Mouse (Mus musculus): ENCODE results near the gene Erlin1. TPM values are rescaled to one million over a fixed set of nuclear protein-coding genes. Genes with fewer than 3 reads are reported as not detected.

Gene Erlin1
- polyA plus RNA-seq, 1 experiment from 2014 or later = 21.9 TPM

GRCm38 (mm10) chr19:44069914-44070232, 288 bp upstream of the Erlin1 start:
- H3K9ac ChIP-seq (ENCODE audit: low read length) = peak overlapping the region; percentile 62
- 6% methylated on average over 4 of the region's 4 CpGs for whole genome bisulfite sequencing
- no peak for DNase-seq (ENCODE audit: low spot score)
- H3K4me3 ChIP-seq (ENCODE audit: low read depth, low read length) = peak overlapping the region; percentile 77
- no peak overlapping the region for H3K27ac ChIP-seq (ENCODE audit: low read depth)
- no peaks in the 10 kb centered on the region for H3K27me3 ChIP-seq (replicated peaks; ENCODE audit: control insufficient read depth, insufficient read depth, low read length)
- no peak for ATAC-seq (replicated peaks; ENCODE audit: low FRiP score, low TSS enrichment, low read depth)
- H3K9me3 ChIP-seq (ENCODE audit: control insufficient read depth, low read length) = no peaks in the 10 kb centered on the region
- peaks cover 8% of the 10 kb centered on the region for H3K4me1 ChIP-seq (replicated peaks; ENCODE audit: control insufficient read depth, insufficient read depth, low read length)
- peaks cover 17% of the 10 kb centered on the region for H3K36me3 ChIP-seq (ENCODE audit: control insufficient read depth, insufficient read depth, low read length)
- peak overlapping the region; percentile 91 for H3K4me2 ChIP-seq (ENCODE audit: low read length)

- ATAC-seq (replicated peaks; ENCODE audit: low FRiP score, low TSS enrichment, low read depth) (no peak), DNase-seq (ENCODE audit: low spot score) (no peak)
- H3K9ac ChIP-seq (ENCODE audit: low read length) = no peak overlapping the region
- peak overlapping the region; percentile 91 for H3K4me2 ChIP-seq (ENCODE audit: low read length)
- no peaks in the 10 kb centered on the region for H3K9me3 ChIP-seq (ENCODE audit: control insufficient read depth, low read length)
- peaks cover 17% of the 10 kb centered on the region for H3K36me3 ChIP-seq (ENCODE audit: control insufficient read depth, insufficient read depth, low read length)
- no peaks in the 10 kb centered on the region for H3K27me3 ChIP-seq (replicated peaks; ENCODE audit: control insufficient read depth, insufficient read depth, low read length)
- WGBS = 75% methylated on average over 4 of the region's 4 CpGs
- H3K27ac ChIP-seq (ENCODE audit: low read depth) = no peak overlapping the region
- H3K4me1 ChIP-seq (replicated peaks; ENCODE audit: control insufficient read depth, insufficient read depth, low read length) = peaks cover 8% of the 10 kb centered on the region
- peak overlapping the region; percentile 77 for H3K4me3 ChIP-seq (ENCODE audit: low read depth, low read length)
Measured at GRCm38 (mm10) chr19:44068232-44068631, 1.4 kb downstream of the Erlin1 start.

- H3K9ac ChIP-seq (ENCODE audit: low read length) = no peak overlapping the region
- H3K4me2 ChIP-seq (ENCODE audit: low read length) = no peak overlapping the region
- H3K27me3 ChIP-seq (replicated peaks; ENCODE audit: control insufficient read depth, insufficient read depth, low read length) = no peaks in the 10 kb centered on the region
- no peak for ATAC-seq (replicated peaks; ENCODE audit: low FRiP score, low TSS enrichment, low read depth)
- no peak overlapping the region for H3K27ac ChIP-seq (ENCODE audit: low read depth)
- WGBS = 77% methylated on average over 9 of the region's 9 CpGs
- no peaks in the 10 kb centered on the region for H3K9me3 ChIP-seq (ENCODE audit: control insufficient read depth, low read length)
- H3K4me1 ChIP-seq (replicated peaks; ENCODE audit: control insufficient read depth, insufficient read depth, low read length) = peaks cover 8% of the 10 kb centered on the region
- no peak for DNase-seq (ENCODE audit: low spot score)
- no peak overlapping the region for H3K4me3 ChIP-seq (ENCODE audit: low read depth, low read length)
- H3K36me3 ChIP-seq (ENCODE audit: control insufficient read depth, insufficient read depth, low read length) = peaks cover 15% of the 10 kb centered on the region
Measured at GRCm38 (mm10) chr19:44067323-44068049, 2.1 kb downstream of the Erlin1 start.

GRCm38 (mm10) chr19:44064734-44065133, 4.9 kb downstream of the Erlin1 start:
- peaks cover 39% of the 10 kb centered on the region for H3K36me3 ChIP-seq (ENCODE audit: control insufficient read depth, insufficient read depth, low read length)
- 85% methylated on average over 2 of the region's 2 CpGs for WGBS
- H3K4me2 ChIP-seq (ENCODE audit: low read length) = no peak overlapping the region
- H3K27ac ChIP-seq (ENCODE audit: low read depth) = no peak overlapping the region
- H3K9me3 ChIP-seq (ENCODE audit: control insufficient read depth, low read length) = no peaks in the 10 kb centered on the region
- DNase-seq (ENCODE audit: low spot score) (no peak), ATAC-seq (replicated peaks; ENCODE audit: low FRiP score, low TSS enrichment, low read depth) (no peak)
- H3K9ac ChIP-seq (ENCODE audit: low read length) = no peak overlapping the region
- no peaks in the 10 kb centered on the region for H3K27me3 ChIP-seq (replicated peaks; ENCODE audit: control insufficient read depth, insufficient read depth, low read length)
- H3K4me3 ChIP-seq (ENCODE audit: low read depth, low read length) = no peak overlapping the region
- H3K4me1 ChIP-seq (replicated peaks; ENCODE audit: control insufficient read depth, insufficient read depth, low read length) = peaks cover 8% of the 10 kb centered on the region

GRCm38 (mm10) chr19:44063773-44064172, 5.8 kb downstream of the Erlin1 start:
- Histone ChIP-seq H3K36me3 (ENCODE audit: control insufficient read depth, insufficient read depth, low read length) (peaks cover 48% of the 10 kb centered on the region), H3K27me3 (replicated peaks; ENCODE audit: control insufficient read depth, insufficient read depth, low read length) (no peaks in the 10 kb centered on the region), H3K9me3 (ENCODE audit: control insufficient read depth, low read length) (no peaks in the 10 kb centered on the region), H3K4me2 (ENCODE audit: low read length) (no peak overlapping the region), H3K9ac (ENCODE audit: low read length) (no peak overlapping the region), H3K4me1 (replicated peaks; ENCODE audit: control insufficient read depth, insufficient read depth, low read length) (peaks cover 7% of the 10 kb centered on the region), H3K27ac (ENCODE audit: low read depth) (no peak overlapping the region), H3K4me3 (ENCODE audit: low read depth, low read length) (no peak overlapping the region)
- WGBS = 74% methylated on average over 7 of the region's 7 CpGs
- ATAC-seq (replicated peaks; ENCODE audit: low FRiP score, low TSS enrichment, low read depth) (no peak), DNase-seq (ENCODE audit: low spot score) (no peak)

- Histone ChIP-seq H3K4me3 (ENCODE audit: low read depth, low read length) (no peak overlapping the region), H3K27ac (ENCODE audit: low read depth) (no peak overlapping the region), H3K9ac (ENCODE audit: low read length) (no peak overlapping the region), H3K36me3 (ENCODE audit: control insufficient read depth, insufficient read depth, low read length) (peaks cover 75% of the 10 kb centered on the region), H3K27me3 (replicated peaks; ENCODE audit: control insufficient read depth, insufficient read depth, low read length) (no peaks in the 10 kb centered on the region), H3K4me2 (ENCODE audit: low read length) (no peak overlapping the region), H3K9me3 (ENCODE audit: control insufficient read depth, low read length) (no peaks in the 10 kb centered on the region), H3K4me1 (replicated peaks; ENCODE audit: control insufficient read depth, insufficient read depth, low read length) (no peaks in the 10 kb centered on the region)
- ATAC-seq (replicated peaks; ENCODE audit: low FRiP score, low TSS enrichment, low read depth) = no peak
- DNase-seq (ENCODE audit: low spot score) = no peak
- 89% methylated on average over 3 of the region's 3 CpGs for WGBS
Measured at GRCm38 (mm10) chr19:44060226-44060625, 9.4 kb downstream of the Erlin1 start.

GRCm38 (mm10) chr19:44055173-44055826, 14.3 kb downstream of the Erlin1 start:
- peaks cover 62% of the 10 kb centered on the region for H3K36me3 ChIP-seq (ENCODE audit: control insufficient read depth, insufficient read depth, low read length)
- H3K27ac ChIP-seq (ENCODE audit: low read depth) = no peak overlapping the region
- H3K4me1 ChIP-seq (replicated peaks; ENCODE audit: control insufficient read depth, insufficient read depth, low read length) = no peaks in the 10 kb centered on the region
- DNase-seq (ENCODE audit: low spot score) = no peak
- H3K9me3 ChIP-seq (ENCODE audit: control insufficient read depth, low read length) = no peaks in the 10 kb centered on the region
- WGBS = 79% methylated on average over 4 of the region's 4 CpGs
- no peaks in the 10 kb centered on the region for H3K27me3 ChIP-seq (replicated peaks; ENCODE audit: control insufficient read depth, insufficient read depth, low read length)
- H3K4me3 ChIP-seq (ENCODE audit: low read depth, low read length) = no peak overlapping the region
- no peak for ATAC-seq (replicated peaks; ENCODE audit: low FRiP score, low TSS enrichment, low read depth)
- no peak overlapping the region for H3K9ac ChIP-seq (ENCODE audit: low read length)
- no peak overlapping the region for H3K4me2 ChIP-seq (ENCODE audit: low read length)

- no peaks in the 10 kb centered on the region for H3K9me3 ChIP-seq (ENCODE audit: control insufficient read depth, low read length)
- H3K4me2 ChIP-seq (ENCODE audit: low read length) = no peak overlapping the region
- no peaks in the 10 kb centered on the region for H3K27me3 ChIP-seq (replicated peaks; ENCODE audit: control insufficient read depth, insufficient read depth, low read length)
- H3K4me3 ChIP-seq (ENCODE audit: low read depth, low read length) = no peak overlapping the region
- H3K4me1 ChIP-seq (replicated peaks; ENCODE audit: control insufficient read depth, insufficient read depth, low read length) = no peaks in the 10 kb centered on the region
- ATAC-seq (replicated peaks; ENCODE audit: low FRiP score, low TSS enrichment, low read depth) (no peak), DNase-seq (ENCODE audit: low spot score) (no peak)
- H3K27ac ChIP-seq (ENCODE audit: low read depth) = no peak overlapping the region
- H3K9ac ChIP-seq (ENCODE audit: low read length) = no peak overlapping the region
- H3K36me3 ChIP-seq (ENCODE audit: control insufficient read depth, insufficient read depth, low read length) = peaks cover 38% of the 10 kb centered on the region
- WGBS = 75% methylated on average over 4 of the region's 4 CpGs
Measured at GRCm38 (mm10) chr19:44050388-44050787, 19.2 kb downstream of the Erlin1 start.

GRCm38 (mm10) chr19:44049282-44049681, 20.3 kb downstream of the Erlin1 start:
- DNase-seq (ENCODE audit: low spot score) = no peak
- ATAC-seq (replicated peaks; ENCODE audit: low FRiP score, low TSS enrichment, low read depth) = no peak
- no peaks in the 10 kb centered on the region for H3K9me3 ChIP-seq (ENCODE audit: control insufficient read depth, low read length)
- H3K4me2 ChIP-seq (ENCODE audit: low read length) = no peak overlapping the region
- no peaks in the 10 kb centered on the region for H3K4me1 ChIP-seq (replicated peaks; ENCODE audit: control insufficient read depth, insufficient read depth, low read length)
- no peaks in the 10 kb centered on the region for H3K27me3 ChIP-seq (replicated peaks; ENCODE audit: control insufficient read depth, insufficient read depth, low read length)
- H3K36me3 ChIP-seq (ENCODE audit: control insufficient read depth, insufficient read depth, low read length) = peaks cover 36% of the 10 kb centered on the region
- H3K9ac ChIP-seq (ENCODE audit: low read length) = no peak overlapping the region
- no peak overlapping the region for H3K27ac ChIP-seq (ENCODE audit: low read depth)
- no peak overlapping the region for H3K4me3 ChIP-seq (ENCODE audit: low read depth, low read length)
- WGBS = 48% methylated on average over 3 of the region's 3 CpGs

All from intestine, embryonic 14.5 days (tissue).